Mouse (Mus musculus) small intestine, adult 2 months (tissue): ENCODE data around the gene Rhbdf2.

Experiments used
- CTCF ChIP-seq: fragments of 200-500 bp; IDR thresholded peaks from 2 replicates; pipeline ENCODE4 v1.5.1; 2012; ENCODE audit warnings: low read depth, mild to moderate bottlenecking, control low read depth, inconsistent platforms, low read length, moderate library complexity, mixed read lengths; ENCODE audit not compliant: insufficient replicate concordance, insufficient read length; ENCODE audit errors: extremely low read depth
- POLR2A ChIP-seq: fragments of 200-500 bp; IDR thresholded peaks from 2 replicates; pipeline ENCODE4 v1.6.1; 2012; ENCODE audit warnings: low read depth, mild to moderate bottlenecking, control low read depth, inconsistent platforms, low read length, moderate library complexity

GRCm38 (mm10) chr11:116668381-116668825, 41.6 kb upstream of the Rhbdf2 start:
- TF ChIP-seq POLR2A (no peak), CTCF (no peak)
